Mouse (Mus musculus) heart, postnatal 0 days (tissue): ENCODE measurements at regions not wholly inside any gene's neighbourhood (a gene's known extent, or its start where the extent isn't known, plus 50 kb on each side); places are given as distances from the start of the nearest gene placed in this dataset.

ENCODE experiments used
- CTCF ChIP-seq: IDR thresholded peaks from 2 replicates; pipeline ENCODE4 v1.5.1; 2016; ENCODE audit warnings: antibody characterized with exemption, control low read depth, low read depth
- EP300 ChIP-seq: IDR thresholded peaks from 2 replicates; pipeline ENCODE4 v1.6.1; 2016; ENCODE audit warnings: antibody characterized with exemption, low read depth

DNA sequence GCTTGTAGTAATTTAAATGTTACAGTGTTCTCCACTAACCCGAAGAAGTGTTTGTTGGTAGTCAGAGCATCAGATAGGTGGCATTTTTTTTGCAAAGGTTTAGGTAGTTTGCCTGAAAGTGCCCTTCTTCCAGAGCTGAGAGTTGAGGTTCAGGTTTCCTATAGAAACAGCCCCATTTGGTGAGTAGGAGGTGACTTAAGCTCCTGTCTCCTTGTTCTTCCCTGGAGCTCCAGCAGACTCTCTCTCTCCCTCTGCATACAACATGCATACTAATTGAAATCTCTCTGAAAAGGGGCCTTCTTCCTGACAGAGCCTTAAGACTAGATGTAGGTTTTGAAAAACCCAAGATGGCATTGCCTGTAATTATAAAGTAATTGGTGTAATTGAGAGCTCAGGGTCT, 161.3 kb downstream of the Spata19 start:
- TF ChIP-seq CTCF (no peak), EP300 (no peak)
